Mouse (Mus musculus) gastrocnemius, adult 2 months (tissue): Measurements from ENCODE around the gene Stk25. TPM values are rescaled to one million over a fixed set of nuclear protein-coding genes. Genes with fewer than 3 reads are reported as not detected.

ENCODE experiments used
- DNase-seq: peaks from one replicate; pipeline ENCODE4 v3.0.0; 2022
- H3K27ac ChIP-seq: fragments of 200-600 bp; 2 replicates; pipeline ENCODE4 v1.8.1; 2022; ENCODE audit warnings: mild to moderate bottlenecking
- H3K4me3 ChIP-seq: fragments of 200-600 bp; 2 replicates; pipeline ENCODE4 v1.8.1; 2022; ENCODE audit warnings: mild to moderate bottlenecking, moderate library complexity
- CTCF ChIP-seq: fragments of 200-600 bp; IDR thresholded peaks from 2 replicates; pipeline ENCODE4 v1.8.1; 2022; ENCODE audit warnings: antibody characterized with exemption, mild to moderate bottlenecking, moderate library complexity
- intact Hi-C: fragments of 180-260 bp; cut with DNase I; formaldehyde crosslinking; loops from one replicate; pipeline ENCODE4 v1.15.1; 2025
- total RNA-seq, 2 experiments: library from RNA; stranded (reverse); gene quantifications; 2 replicates each; pipeline ENCODE4 v1.2.3; 2021

Gene Stk25
- total RNA-seq, 2 experiments from 2014 or later: 90.1 to 90.5 TPM

DNA sequence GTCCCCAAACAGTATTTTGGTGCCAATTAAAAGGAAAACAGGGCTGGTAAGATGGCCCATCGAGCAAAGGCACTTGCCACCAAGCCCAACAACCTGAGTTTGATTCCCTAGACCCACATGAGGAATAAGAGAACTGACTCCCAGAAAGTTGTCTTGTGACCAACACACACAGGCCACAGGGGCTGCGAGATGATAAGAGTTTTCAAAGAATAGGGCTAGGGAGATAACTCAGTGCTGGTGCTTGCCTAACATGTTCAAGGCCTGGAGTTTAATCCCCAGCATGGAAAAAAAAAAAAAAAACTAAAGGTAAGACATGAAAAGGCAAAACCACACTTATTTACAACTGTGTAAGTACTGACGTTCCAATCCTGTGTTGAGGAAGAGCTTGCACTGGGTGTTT is 27.7 kb downstream of the Stk25 start:
- no peak for DNase-seq
- Histone ChIP-seq H3K27ac (no peak overlapping the region), H3K4me3 (no peak overlapping the region)
- no peak for TF ChIP-seq CTCF
- intact Hi-C loops: no loop called here

DNA sequence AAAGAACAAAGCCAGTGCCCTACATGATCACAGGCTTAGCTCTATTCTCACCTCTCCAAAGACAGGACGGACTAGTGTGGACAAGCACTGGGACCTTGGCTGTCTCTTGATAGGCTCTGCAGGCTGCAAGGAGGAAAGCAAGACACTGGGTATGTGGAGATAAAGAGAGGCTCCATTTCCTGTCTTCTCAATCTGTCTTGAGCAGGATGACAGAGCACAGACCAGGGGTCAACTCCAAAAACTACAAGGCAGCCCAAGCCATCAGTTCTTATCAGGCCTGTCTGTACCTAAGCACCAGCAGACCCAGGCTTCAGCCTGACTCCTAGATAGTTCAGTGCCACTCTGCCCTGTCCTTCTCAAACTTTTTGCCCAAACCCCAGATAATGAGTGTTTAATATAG is 34.0 kb downstream of the Stk25 start:
- H3K27ac ChIP-seq: no peak overlapping the region
- intact Hi-C loops: no loop called here
- no peak for DNase-seq
- no peak for TF ChIP-seq CTCF
- no peak overlapping the region for H3K4me3 ChIP-seq

DNA sequence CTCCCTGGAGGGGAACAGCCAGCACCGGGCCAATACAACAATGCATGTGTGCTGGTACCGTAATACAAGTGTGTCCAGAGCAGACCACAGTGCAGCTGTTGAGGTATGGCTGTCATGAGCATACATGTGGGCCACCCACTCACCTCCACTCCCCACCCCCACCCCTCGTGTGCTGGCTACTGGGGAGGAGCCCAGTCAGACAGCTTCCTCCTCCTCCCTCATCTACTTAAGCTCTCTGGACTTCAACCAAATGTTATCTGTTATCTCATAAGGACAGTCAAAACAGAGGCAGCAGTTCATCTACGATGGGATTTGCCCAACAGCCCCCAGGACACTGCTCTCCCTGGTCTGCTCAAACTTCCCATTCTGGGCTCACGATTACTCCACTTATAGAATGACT is 39.5 kb downstream of the Stk25 start:
- intact Hi-C loops: no loop called here
- TF ChIP-seq CTCF: no peak
- DNase-seq: no peak
- Histone ChIP-seq H3K4me3 (no peak overlapping the region), H3K27ac (no peak overlapping the region)

DNA sequence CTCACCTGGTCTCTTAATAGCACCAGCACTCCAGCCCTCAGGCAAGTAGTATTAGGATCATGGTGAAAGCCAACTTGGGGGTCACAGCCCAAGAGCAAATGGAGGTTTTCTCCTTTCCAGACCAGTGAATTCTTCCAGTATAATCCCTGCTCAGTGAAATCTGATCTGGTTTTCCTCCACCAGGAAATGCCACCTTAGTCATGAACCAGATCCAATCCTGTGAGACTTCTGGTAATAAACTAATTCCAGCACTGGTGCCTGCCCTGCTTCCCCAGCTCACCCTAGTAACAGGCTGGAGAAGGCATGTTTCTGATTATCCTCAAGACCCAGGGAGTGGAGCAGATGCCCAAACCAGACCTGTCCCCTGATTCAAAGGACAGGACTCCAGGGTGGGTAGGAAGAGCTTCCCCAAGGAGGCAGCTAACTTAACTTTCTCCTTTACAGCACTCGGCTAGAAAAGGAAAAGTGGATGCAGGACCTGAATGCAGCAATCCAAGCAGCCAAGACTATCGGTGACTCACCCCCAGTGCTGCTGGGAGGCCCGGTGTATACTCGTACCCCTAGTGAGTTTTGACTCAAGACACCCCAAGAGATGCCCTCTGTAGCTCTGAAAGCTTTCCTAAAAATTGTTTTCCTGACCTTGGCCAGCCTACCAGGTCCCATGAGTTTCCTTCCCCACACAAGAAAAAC is 40.3 kb downstream of the Stk25 start:
- intact Hi-C loops: no loop called here
- no peak for DNase-seq
- Histone ChIP-seq H3K4me3 (no peak overlapping the region), H3K27ac (no peak overlapping the region)
- no peak for TF ChIP-seq CTCF

DNA sequence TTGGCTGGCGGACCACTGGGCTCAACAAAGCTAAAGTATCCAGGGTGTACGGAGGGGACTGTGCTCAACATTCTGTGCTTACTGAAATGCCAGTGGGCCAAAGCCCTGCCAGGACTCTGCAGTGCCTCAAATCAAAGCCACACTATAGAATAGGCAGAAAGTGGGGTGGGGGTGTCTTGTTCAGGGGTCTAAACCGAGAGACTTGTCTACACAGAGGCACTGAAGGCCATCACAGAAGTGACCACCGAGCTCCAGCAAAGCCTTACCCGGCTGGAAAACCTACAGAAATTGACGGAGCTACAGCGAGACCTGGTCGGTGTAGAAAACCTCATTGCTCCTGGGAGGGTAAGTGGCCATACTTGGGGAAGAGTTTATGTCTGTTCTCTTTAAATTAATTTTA is 48.7 kb downstream of the Stk25 start:
- no peak overlapping the region for H3K4me3 ChIP-seq
- no peak for TF ChIP-seq CTCF
- intact Hi-C loops: no loop called here
- H3K27ac ChIP-seq: no peak overlapping the region
- DNase-seq: no peak

DNA sequence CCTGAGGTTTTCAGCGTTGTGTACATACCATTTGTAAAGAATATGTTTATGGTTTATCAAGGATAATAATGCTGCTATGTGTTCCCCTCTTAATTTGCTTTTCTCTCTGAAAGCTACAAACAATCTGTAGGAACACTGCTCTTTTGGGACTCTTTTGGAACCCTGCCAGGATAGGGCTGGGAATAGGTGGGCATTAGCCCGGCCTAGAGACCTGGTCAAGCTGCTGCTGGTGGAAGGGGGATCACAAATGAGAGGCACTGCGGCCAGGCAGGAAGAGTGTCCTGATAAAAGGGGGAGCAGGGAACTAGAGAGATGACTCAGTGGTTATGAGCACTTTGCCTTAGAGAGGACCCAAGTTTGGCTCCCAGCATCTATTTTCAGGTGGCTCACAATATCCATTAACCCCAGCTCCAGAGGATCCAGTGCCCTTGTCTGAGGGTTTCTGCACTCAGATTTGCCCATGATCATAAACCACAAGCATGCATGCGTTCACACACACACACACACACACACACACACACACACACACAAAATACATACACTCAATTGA is 49.7 kb downstream of the Stk25 start:
- TF ChIP-seq CTCF: no peak
- Histone ChIP-seq H3K27ac (no peak overlapping the region), H3K4me3 (no peak overlapping the region)
- DNase-seq: no peak
- intact Hi-C loops: no loop called here

DNA sequence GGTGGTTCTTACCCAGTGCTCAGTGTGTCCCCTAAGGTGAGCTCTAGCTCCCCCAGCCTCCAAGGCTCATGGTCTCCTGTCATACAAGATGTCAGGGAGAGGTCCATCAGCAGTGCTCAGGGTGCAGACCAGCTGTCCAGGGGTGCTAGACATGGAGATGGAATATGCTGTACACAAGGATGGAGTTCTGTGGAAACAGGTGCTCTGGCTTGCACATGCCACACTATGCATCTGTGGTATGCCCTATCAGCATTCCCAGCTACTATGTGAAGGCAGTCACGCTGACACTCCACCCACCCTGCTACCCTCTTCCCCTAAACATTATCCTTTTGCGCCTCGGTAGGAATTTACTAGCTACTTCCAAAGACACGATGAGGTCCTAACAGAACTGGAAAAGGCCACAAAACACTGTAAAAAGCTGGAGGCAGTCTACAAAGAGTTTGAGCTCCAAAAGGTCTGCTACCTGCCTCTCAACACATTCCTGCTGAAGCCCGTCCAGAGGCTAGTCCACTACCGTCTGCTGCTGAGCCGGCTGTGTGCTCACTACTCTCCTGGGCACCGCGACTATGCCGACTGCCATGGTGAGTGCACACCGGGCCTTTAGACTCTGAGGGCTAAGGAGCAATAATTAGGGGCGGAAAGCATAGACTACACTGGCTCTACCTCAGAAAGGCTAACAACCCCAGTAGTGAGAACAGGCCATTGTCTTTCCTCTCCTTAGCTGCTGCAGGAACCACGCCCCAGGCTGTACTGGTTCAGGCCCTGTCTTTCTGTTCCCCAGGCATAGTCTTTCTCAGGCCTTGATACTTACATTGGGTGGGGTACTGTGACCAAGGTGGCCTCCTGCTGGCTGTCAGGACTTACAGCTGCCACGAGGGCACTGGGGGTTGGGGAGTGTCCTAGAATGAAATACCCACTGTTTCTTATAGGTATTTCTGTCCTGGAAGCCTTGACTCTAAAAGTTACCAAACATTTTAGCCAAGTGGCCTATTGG is 51.1 kb downstream of the Stk25 start:
- no peak overlapping the region for H3K4me3 ChIP-seq
- no peak for DNase-seq
- intact Hi-C loops: no loop called here
- H3K27ac ChIP-seq: no peak overlapping the region
- no peak for TF ChIP-seq CTCF

DNA sequence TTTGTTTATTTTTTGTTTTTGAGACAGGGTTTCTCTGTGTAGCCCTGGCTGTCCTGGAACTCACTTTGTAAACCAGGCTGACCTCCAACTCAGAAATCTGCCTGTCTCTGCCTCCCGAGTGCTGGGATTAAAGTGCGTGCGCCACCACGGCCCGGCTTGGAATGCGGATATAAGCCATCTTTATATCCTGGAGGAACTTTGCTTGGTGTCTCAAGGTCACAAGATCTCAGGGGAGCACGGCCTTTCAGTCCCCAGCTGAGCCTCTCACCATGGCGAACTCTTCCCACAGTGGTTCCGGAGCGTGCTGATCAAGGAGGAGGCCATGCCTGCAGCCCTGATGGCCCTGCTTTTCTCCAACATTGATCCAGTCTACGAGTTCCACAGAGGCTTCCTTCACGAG is 54.5 kb downstream of the Stk25 start:
- H3K4me3 ChIP-seq: no peak overlapping the region
- DNase-seq: no peak
- no peak for TF ChIP-seq CTCF
- no peak overlapping the region for H3K27ac ChIP-seq
- intact Hi-C loops: no loop called here

DNA sequence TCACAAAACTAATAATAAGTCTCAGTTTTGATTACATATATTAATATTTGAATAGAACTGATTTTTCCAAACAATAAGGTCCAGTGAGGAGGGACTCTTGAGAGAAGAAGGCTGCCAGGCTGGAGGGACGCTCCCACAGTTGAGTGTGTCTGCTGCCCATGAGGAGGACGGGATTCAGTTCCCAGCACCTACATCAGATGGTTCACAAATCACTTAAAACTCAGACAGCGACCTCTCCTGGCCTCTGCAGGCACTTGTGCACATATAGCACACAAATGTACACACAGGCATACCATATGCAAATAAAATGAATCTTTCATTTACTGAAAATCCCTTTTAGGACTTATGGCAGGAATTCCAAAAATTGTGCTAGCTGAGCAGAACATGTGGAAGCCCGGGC is 55.5 kb downstream of the Stk25 start:
- TF ChIP-seq CTCF: no peak
- H3K27ac ChIP-seq: no peak overlapping the region
- DNase-seq: no peak
- intact Hi-C loops: no loop called here
- no peak overlapping the region for H3K4me3 ChIP-seq

DNA sequence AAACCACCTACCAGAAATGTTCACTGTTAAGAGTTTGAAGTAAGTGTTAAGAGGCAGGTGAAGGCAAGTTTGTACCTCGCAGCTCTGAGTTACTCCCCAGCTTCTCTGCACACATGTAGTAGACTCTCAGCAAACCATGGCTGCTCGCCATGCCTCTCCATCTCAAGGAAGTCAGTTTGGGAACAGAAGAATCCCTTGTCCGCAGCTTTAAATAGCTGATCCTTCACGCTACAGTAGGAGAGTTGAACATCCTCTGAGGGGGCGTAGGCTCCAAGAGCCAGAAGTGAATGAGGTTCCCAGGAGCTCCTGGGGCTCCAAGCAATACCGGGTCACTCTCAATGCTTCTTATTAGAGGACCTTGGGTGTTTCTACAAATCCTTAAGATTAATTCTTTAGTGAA is 62.5 kb downstream of the Stk25 start:
- intact Hi-C loops: no loop called here
- DNase-seq: no peak
- TF ChIP-seq CTCF: no peak
- H3K4me3 ChIP-seq: no peak overlapping the region
- H3K27ac ChIP-seq: no peak overlapping the region

DNA sequence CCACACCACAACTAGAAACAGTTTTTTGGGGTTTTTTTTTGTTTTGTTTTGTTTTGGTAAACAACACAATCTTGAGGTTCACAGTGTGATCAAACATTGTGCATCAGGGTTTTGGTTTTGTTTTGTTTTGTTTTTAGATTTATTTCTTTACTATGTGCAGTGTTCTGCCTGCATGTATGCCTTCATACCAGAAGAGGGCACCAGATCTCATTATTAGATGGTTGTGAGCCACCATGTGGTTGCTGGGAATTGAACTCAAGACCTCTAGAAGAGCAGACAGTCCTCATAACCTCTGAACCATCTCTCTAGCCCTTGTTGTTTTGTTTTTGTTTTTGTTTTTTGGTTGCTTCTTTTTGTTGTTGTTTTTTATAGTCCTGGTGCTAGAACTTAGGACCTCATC is 64.5 kb downstream of the Stk25 start:
- no peak for DNase-seq
- Histone ChIP-seq H3K4me3 (no peak overlapping the region), H3K27ac (no peak overlapping the region)
- intact Hi-C loops: no loop called here
- no peak for TF ChIP-seq CTCF

DNA sequence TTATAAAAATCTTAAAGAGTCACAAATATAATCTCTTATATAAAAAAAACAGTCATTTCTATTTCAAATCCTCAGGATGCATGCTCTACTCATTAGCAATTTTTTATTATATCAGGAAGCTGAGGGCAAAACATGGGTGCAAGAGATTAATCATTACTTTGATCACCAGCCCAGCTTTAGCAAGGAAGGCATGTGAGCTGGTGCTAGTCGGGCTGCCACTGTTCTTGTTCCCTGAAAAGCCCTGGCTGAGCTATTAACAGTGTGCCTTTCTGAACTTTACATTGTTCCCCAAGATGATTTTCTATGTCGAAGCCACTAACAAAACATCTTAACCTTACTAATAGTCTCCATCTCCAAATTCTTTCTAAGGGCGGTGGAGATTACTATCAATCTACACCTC is 70.1 kb downstream of the Stk25 start:
- no peak for DNase-seq
- intact Hi-C loops: no loop called here
- TF ChIP-seq CTCF: no peak

DNA sequence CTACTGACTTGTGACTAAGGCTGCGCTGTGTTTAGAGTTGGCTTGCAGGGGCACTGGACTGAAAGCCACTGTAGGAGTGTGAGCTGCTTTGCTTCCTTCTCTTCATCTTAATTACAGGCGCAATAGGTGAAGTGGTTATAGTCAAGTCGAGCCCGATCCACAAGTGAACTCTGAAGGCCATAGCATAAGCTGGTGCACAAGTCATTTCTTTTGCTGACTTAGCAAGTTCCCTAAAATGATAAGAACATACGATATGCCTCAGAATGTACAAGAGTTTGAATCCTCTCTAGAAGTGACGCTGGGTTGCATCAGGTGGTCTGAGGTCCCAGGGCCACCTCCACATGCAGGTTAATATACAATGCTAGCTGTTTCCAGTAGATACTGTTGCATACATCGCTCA is 76.9 kb downstream of the Stk25 start:
- intact Hi-C loops: no loop called here
- no peak overlapping the region for H3K27ac ChIP-seq
- no peak for TF ChIP-seq CTCF
- no peak for DNase-seq
- H3K4me3 ChIP-seq: no peak overlapping the region

More for the DNA sequence above, 70.1 kb downstream of the Stk25 start:
- no peak overlapping the region for H3K27ac ChIP-seq
- H3K4me3 ChIP-seq: no peak overlapping the region

DNA sequence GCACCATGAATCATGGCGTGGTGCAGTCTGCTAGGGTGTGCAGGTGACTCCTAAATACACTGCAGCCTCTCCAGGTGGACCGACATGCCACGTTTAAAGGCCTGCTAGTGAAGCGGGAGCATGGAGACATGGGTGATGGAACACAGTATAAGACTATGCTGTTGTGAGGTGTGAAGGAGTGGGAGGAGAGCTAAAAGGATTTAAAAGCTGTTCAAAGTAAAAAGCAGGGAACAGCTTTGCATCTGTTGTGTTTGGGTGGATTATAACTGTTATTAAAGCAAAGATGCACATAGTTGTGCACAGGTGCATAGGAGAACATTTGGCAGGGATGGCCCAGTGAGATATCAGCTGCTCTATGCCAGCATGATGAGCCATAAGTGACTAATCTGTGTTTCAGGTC is 80.6 kb downstream of the Stk25 start:
- no peak for TF ChIP-seq CTCF
- Histone ChIP-seq H3K4me3 (no peak overlapping the region), H3K27ac (no peak overlapping the region)
- intact Hi-C loops: no loop called here
- no peak for DNase-seq
